19 mouse cellular contexts compared by ENCODE assay signal in genomic region chrX:140838077-140838476, GRCm38 (mm10). TPM values are rescaled to one million over a fixed set of nuclear protein-coding genes. Genes with fewer than 3 reads are reported as not detected.
"Had no signal": no experiment of that assay in that cellular context is flagged by ENCODE, and none has a peak within 500 bp of the region (broad histone marks: within the 10 kb centered on the region; RNA-seq: fewer than 3 reads in every experiment).

No protein-coding gene starts in this region.

- DNase-seq: layer of hippocampus, adult 9-11 months; liver; lung, adult 18-20 months; lung, postnatal 10 days; lung, postnatal 36 days; retina, postnatal 1 day; right cerebral cortex, postnatal 25 days; spleen, adult 18-20 months; thymus, adult 18-20 months; thymus, postnatal 36 days had no signal

- ATAC-seq: liver, embryonic 12.5 days; midbrain, embryonic 16.5 days had no signal

RNA-seq across cellular contexts. Expression of gene Tex13b, which starts 24.8 kb away (rescaled TPM):
- total RNA-seq: layer of hippocampus, adult 2 months; layer of hippocampus, postnatal 25 days; left cerebral cortex, adult 18-20 months; left cerebral cortex, postnatal 25 days; megakaryocyte, adult 5-6 weeks; monocyte, adult 5-6 weeks; neutrophil, adult 5-6 weeks had no signal
